Mouse (Mus musculus) midbrain, postnatal 0 days (tissue): ENCODE measurements around the gene Htra2. TPM values are rescaled to one million over a fixed set of nuclear protein-coding genes. Genes with fewer than 3 reads are reported as not detected.

Source experiments
- ATAC-seq: fragments of 200-750 bp; cut with Nextera tagmentation; 2 replicates; pipeline ENCODE4 v1.8.0; 2017; ENCODE audit warnings: moderate number of reproducible peaks, mild to moderate bottlenecking, moderate TSS enrichment, moderate library complexity; ENCODE audit not compliant: low FRiP score
- DNase-seq: peaks from one replicate; pipeline ENCODE4 v3.0.0-alpha.2; 2015; ENCODE audit warnings: low spot score
- H3K27ac ChIP-seq: fragments of 300-500 bp; sonication (generic); 2 replicates; pipeline ENCODE4 v1.5.1; 2014; ENCODE audit warnings: low read depth, mild to moderate bottlenecking, low read length, mixed read lengths
- H3K27me3 ChIP-seq: fragments of 300-500 bp; sonication (generic); 2 replicates; pipeline ENCODE4 v1.6.1; 2014; ENCODE audit warnings: low read length, control low read depth, mixed read lengths; ENCODE audit not compliant: insufficient read depth
- H3K36me3 ChIP-seq: fragments of 300-500 bp; sonication (generic); 2 replicates; pipeline ENCODE4 v1.6.1; 2014; ENCODE audit warnings: low read length, control low read depth, mixed read lengths; ENCODE audit not compliant: insufficient read depth
- H3K4me1 ChIP-seq: fragments of 300-500 bp; sonication (generic); 2 replicates; pipeline ENCODE4 v1.6.1; 2014; ENCODE audit warnings: mild to moderate bottlenecking, control low read depth, antibody characterized with exemption, low read length, mixed read lengths; ENCODE audit not compliant: insufficient read depth
- H3K4me2 ChIP-seq: fragments of 300-500 bp; sonication (generic); 2 replicates; pipeline ENCODE4 v1.6.1; 2014; ENCODE audit warnings: low read depth, mild to moderate bottlenecking, low read length, mixed read lengths; ENCODE audit not compliant: poor library complexity, severe bottlenecking
- H3K4me3 ChIP-seq: fragments of 300-500 bp; sonication (generic); 2 replicates; pipeline ENCODE4 v1.5.1; 2014; ENCODE audit warnings: low read depth, mild to moderate bottlenecking, low read length, moderate library complexity
- H3K9ac ChIP-seq: fragments of 300-500 bp; sonication (generic); replicated peaks from 2 replicates; pipeline ENCODE4 v1.6.1; 2014; ENCODE audit warnings: mild to moderate bottlenecking, low read length, moderate library complexity, mixed read lengths; ENCODE audit not compliant: poor library complexity, severe bottlenecking
- H3K9me3 ChIP-seq: fragments of 300-500 bp; sonication (generic); 2 replicates; pipeline ENCODE4 v1.6.1; 2016; ENCODE audit warnings: low read length, control low read depth
- CTCF ChIP-seq: IDR thresholded peaks from 2 replicates; pipeline ENCODE4 v1.5.1; 2016; ENCODE audit warnings: antibody characterized with exemption, mild to moderate bottlenecking
- WGBS: fragments of 180-500 bp; shearing (Covaris S2); extraction: QIAGEN DNeasy Blood & Tissue Kit; methylation state at CpG from one replicate; pipeline ENCODE4 v1.1.7; 2014; 5-methylcytosine and 5-hydroxymethylcytosine counted together
- polyA plus RNA-seq: library from polyadenylated mRNA; unstranded; fragments of >200 nt; fragmentation: Nextera tagmentation; extraction: Ambion mirVana; gene quantifications from 2 replicates; pipeline ENCODE4 v1.2.1, GENCODE M21; 2015
- total RNA-seq: library from RNA; depleted of rRNA; stranded (reverse); fragments of >200 nt; gene quantifications from 2 replicates; pipeline ENCODE4 v1.2.3, GENCODE M21; 2014

Htra2 gene
- total and polyA plus RNA-seq, 2 experiments from 2014 or later, result 56.5 to 87.8 TPM

- peak; percentile 62 for DNase-seq
- H3K4me1 ChIP-seq, result peaks cover 8% of the 10 kb centered on the region; the same call in 1 of the 2 replicates
- peaks cover 36% of the 10 kb centered on the region for H3K27me3 ChIP-seq
- no peak for TF ChIP-seq CTCF
- peak within 1 kb of the TSS; percentile 43 for H3K4me3 ChIP-seq
- H3K27ac ChIP-seq, result peak within 1 kb of the TSS; percentile 59; the same call in 1 of the 2 replicates
- WGBS, result under 1% methylated on average over 49 of the region's 51 CpGs
- no peaks in the 10 kb centered on the region for H3K9me3 ChIP-seq
- peak within 1 kb of the TSS; percentile 76 for H3K4me2 ChIP-seq
- peak within 1 kb of the TSS; percentile 42; the same call in 1 of the 2 replicates for H3K9ac ChIP-seq
- no peaks in the 10 kb centered on the region for H3K36me3 ChIP-seq
- ATAC-seq, result peak; percentile 73
Observed at GRCm38 (mm10) chr6:83033249-83034185, 21.6 kb downstream of the Htra2 start, which contains the start of the genes Dok1 and Loxl3. TSS of gene Dok1 (minus strand) at chr6:83033471. TSS of gene Loxl3 (plus strand) at chr6:83034173.

DNA sequence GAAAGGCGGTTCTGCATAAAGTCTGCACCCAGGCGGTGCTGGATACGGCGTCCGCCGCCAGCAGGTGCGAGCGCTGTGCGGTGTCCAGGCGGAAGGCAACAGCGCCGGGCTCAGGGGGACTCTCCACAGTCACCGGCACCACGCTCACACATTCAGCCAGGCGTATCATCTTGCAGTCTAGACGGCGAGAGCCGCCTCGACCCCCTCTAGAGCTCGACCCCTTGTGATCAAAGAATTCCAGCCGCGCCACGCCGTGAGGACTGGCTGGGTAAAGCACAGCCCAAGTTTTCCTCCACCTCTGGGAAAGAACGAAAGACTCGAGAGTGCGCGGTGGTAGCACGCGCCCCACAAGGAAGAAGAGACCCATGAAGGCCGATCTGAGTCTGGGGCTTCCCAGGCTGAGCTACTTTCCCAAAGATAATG lies 22.3 kb downstream of the Htra2 start:
- peak; percentile 26; the same call in 1 of the 2 replicates for TF ChIP-seq CTCF
- Histone ChIP-seq H3K4me3 (peak overlapping the region; percentile 43), H3K36me3 (no peaks in the 10 kb centered on the region), H3K27me3 (peaks cover 36% of the 10 kb centered on the region), H3K27ac (no peak overlapping the region), H3K4me2 (peak overlapping the region; percentile 76), H3K4me1 (peaks cover 6% of the 10 kb centered on the region; the same call in 1 of the 2 replicates), H3K9me3 (no peaks in the 10 kb centered on the region), H3K9ac (peak overlapping the region; percentile 42; the same call in 1 of the 2 replicates)
- ATAC-seq (peak; percentile 44), DNase-seq (peak; percentile 14)
- WGBS, result under 1% methylated on average over 31 of the region's 31 CpGs

- no peak for TF ChIP-seq CTCF
- H3K4me3 ChIP-seq, result peak overlapping the region; percentile 43
- peaks cover 36% of the 10 kb centered on the region for H3K27me3 ChIP-seq
- H3K27ac ChIP-seq, result no peak overlapping the region
- H3K9ac ChIP-seq, result no peak overlapping the region
- H3K4me1 ChIP-seq, result peaks cover 6% of the 10 kb centered on the region; the same call in 1 of the 2 replicates
- DNase-seq (no peak), ATAC-seq (no peak)
- H3K9me3 ChIP-seq, result no peaks in the 10 kb centered on the region
- peak overlapping the region; percentile 76 for H3K4me2 ChIP-seq
- 22% methylated on average over 18 of the region's 18 CpGs for WGBS
- H3K36me3 ChIP-seq, result no peaks in the 10 kb centered on the region
Observed at GRCm38 (mm10) chr6:83031921-83032590, 23.0 kb downstream of the Htra2 start.

DNA sequence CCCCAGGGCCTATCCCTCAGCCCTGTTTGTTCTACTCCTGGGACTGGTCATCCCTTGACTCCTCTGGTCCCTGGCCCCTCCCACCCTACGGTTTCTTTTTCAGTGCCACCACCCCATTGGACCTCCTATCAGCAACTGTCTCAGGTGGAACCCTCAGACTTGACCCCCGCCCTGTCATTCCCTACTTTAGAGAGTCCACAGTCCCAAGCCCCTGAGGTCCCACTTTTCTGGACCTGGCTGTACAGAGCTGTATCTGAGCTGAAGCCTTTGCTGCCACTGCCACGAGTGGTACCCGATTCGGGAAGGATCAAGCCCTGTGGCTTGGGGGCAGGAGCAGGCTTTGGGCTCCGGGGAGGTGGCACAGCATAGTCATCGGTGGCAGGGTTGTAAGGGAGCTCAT lies 24.0 kb downstream of the Htra2 start:
- no peak for TF ChIP-seq CTCF
- H3K4me2 ChIP-seq, result no peak overlapping the region
- H3K36me3 ChIP-seq, result no peaks in the 10 kb centered on the region
- H3K4me1 ChIP-seq, result peaks cover 6% of the 10 kb centered on the region; the same call in 1 of the 2 replicates
- no peak for DNase-seq
- no peak overlapping the region for H3K27ac ChIP-seq
- H3K4me3 ChIP-seq, result no peak overlapping the region
- peaks cover 36% of the 10 kb centered on the region for H3K27me3 ChIP-seq
- H3K9me3 ChIP-seq, result no peaks in the 10 kb centered on the region
- H3K9ac ChIP-seq, result no peak overlapping the region
- ATAC-seq, result no peak
- 60% methylated on average over 7 of the region's 7 CpGs for WGBS

DNA sequence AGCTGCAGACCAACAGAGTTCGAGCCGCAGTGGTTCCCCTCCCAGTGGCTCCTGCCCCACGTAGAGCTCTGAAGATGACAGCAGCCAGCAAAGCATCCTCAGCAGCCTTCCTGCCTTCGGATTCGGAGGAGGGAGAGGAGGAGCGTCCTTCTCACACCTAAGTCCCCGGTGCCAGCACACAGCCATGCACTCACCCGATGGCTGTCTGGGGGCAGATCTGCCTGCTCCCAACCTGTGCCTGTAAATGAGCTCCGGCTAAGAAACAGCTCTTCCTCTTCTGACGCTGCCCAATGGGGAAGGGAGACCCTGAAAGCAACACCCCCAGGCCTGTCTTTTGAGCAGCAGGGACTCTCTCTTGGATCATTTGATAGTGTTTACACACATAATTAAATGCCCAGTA lies 25.3 kb downstream of the Htra2 start:
- no peak for ATAC-seq
- Histone ChIP-seq H3K27ac (no peak overlapping the region), H3K27me3 (peaks cover 36% of the 10 kb centered on the region), H3K9me3 (no peaks in the 10 kb centered on the region), H3K4me1 (peaks cover 6% of the 10 kb centered on the region; the same call in 1 of the 2 replicates), H3K9ac (no peak overlapping the region), H3K4me3 (no peak overlapping the region), H3K4me2 (no peak overlapping the region), H3K36me3 (no peaks in the 10 kb centered on the region)
- DNase-seq, result no peak
- 23% methylated on average over 10 of the region's 10 CpGs for WGBS
- no peak for TF ChIP-seq CTCF
